Mouse (Mus musculus) midbrain, embryonic 13.5 days (tissue): ENCODE measurements around the gene Abhd17c. TPM values are rescaled to one million over a fixed set of nuclear protein-coding genes. Genes with fewer than 3 reads are reported as not detected.

Experiments used
- ATAC-seq: fragments of 200-750 bp; cut with Nextera tagmentation; 2 replicates; pipeline ENCODE4 v1.8.0; 2017; ENCODE audit warnings: mild to moderate bottlenecking, moderate TSS enrichment, moderate library complexity
- H3K27ac ChIP-seq: fragments of 300-500 bp; sonication (generic); 2 replicates; pipeline ENCODE4 v1.5.1; 2015; ENCODE audit warnings: inconsistent platforms, mild to moderate bottlenecking, moderate library complexity
- H3K27me3 ChIP-seq: fragments of 300-500 bp; sonication (generic); 2 replicates; pipeline ENCODE4 v1.6.1; 2015; ENCODE audit warnings: mild to moderate bottlenecking, inconsistent platforms
- H3K36me3 ChIP-seq: fragments of 300-500 bp; sonication (generic); 2 replicates; pipeline ENCODE4 v1.6.1; 2015; ENCODE audit warnings: mild to moderate bottlenecking, inconsistent platforms
- H3K4me1 ChIP-seq: fragments of 300-500 bp; sonication (generic); replicated peaks from 2 replicates; pipeline ENCODE4 v1.6.1; 2015; ENCODE audit warnings: inconsistent platforms
- H3K4me2 ChIP-seq: fragments of 300-500 bp; sonication (generic); replicated peaks from 2 replicates; pipeline ENCODE4 v1.6.1; 2015; ENCODE audit warnings: moderate library complexity, mild to moderate bottlenecking, inconsistent platforms
- H3K4me3 ChIP-seq: fragments of 300-500 bp; sonication (generic); replicated peaks from 2 replicates; pipeline ENCODE4 v1.5.1; 2015; ENCODE audit warnings: mild to moderate bottlenecking, inconsistent platforms
- H3K9ac ChIP-seq: fragments of 300-500 bp; sonication (generic); replicated peaks from 2 replicates; pipeline ENCODE4 v1.6.1; 2015; ENCODE audit warnings: mild to moderate bottlenecking, inconsistent platforms
- H3K9me3 ChIP-seq: fragments of 300-500 bp; sonication (generic); 2 replicates; pipeline ENCODE4 v1.6.1; 2016; ENCODE audit warnings: mild to moderate bottlenecking, inconsistent platforms
- WGBS: fragments of 180-500 bp; shearing (Covaris S2); methylation state at CpG from one replicate; pipeline ENCODE4 v1.1.7; 2015; 5-methylcytosine and 5-hydroxymethylcytosine counted together
- polyA plus RNA-seq: library from polyadenylated mRNA; unstranded; fragments of >200 nt; fragmentation: Nextera tagmentation; extraction: Ambion mirVana; gene quantifications from 2 replicates; pipeline ENCODE4 v1.2.1, GENCODE M21; 2015

Gene Abhd17c
- polyA plus RNA-seq, 1 experiment from 2014 or later = 22.9 TPM

DNA sequence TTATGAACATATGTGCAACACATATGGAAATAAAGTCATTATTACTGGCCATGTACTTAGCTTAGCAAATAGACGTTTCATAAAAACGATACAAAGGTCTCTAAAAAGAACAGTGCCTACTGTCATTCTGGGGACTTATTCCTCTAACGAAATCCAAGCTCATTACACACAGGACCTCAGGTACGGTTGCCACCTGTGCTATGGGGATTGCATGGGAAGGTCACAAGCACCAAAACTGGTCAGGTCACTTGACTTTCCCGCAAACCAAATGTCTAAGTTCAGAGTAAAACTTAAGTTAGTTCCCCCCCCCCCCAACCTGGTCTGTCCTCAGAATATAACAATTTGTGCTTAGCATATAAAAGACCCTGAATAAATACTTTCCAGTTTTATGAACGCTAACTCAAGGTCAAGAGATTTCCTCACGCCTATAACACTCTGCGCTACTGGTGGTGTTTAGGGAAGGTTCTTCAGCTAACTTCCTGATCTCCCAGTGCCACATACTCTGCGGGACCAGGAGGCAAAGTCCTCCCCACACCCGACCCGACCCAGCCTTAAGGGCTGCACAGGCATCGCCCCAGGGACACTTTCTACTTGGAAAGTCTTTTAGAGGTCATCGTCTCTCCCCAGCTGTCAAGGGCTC lies 1.2 kb downstream of the Abhd17c start:
- 10% methylated on average over 13 of the region's 13 CpGs for WGBS
- H3K27ac ChIP-seq = no peak overlapping the region
- ATAC-seq = no peak
- peak overlapping the region; percentile 96 for H3K9ac ChIP-seq
- H3K27me3 ChIP-seq = no peaks in the 10 kb centered on the region
- peaks cover 59% of the 10 kb centered on the region for H3K4me1 ChIP-seq
- H3K4me3 ChIP-seq = peak overlapping the region; percentile 94
- peak overlapping the region; percentile 98 for H3K4me2 ChIP-seq
- no peaks in the 10 kb centered on the region for H3K9me3 ChIP-seq
- H3K36me3 ChIP-seq = no peaks in the 10 kb centered on the region

DNA sequence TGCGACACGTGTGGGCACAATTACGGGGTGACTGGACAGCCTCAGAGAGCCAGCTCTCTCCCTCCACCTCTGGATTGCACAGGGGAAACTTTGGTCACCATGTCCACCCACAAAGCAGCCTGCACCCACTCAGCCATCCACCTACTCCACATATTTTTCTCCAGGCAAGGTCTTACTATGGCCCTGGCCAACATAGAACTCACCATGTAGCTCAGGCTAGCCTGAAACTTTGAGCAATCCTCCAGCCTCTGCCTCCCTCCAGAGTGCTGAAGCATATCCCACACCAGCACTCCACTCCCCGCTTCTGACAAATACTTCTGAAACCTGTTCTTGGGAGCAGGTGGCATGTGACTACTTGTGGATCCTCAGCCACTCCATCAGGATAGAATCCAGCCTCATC lies 1.9 kb downstream of the Abhd17c start:
- no peak for ATAC-seq
- H3K4me2 ChIP-seq = peak overlapping the region; percentile 98

DNA sequence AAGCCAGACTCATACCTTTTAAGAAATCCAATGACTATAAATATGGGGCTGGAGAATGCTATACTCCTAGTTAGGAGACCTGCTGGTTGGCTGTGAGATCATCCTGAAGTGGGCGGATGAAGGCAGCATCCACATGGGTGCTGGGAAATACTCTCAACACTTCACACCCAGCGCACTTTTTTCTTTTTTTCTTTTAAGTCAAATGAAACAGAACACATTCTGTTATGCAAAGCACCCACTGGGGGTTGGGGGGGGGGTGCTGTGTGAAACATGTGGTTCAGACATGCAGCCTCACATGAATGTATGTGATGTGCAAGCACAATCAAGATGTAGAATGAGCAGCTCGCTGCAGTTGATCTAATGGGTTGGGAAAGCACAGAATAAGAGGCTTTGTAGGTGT lies 2.8 kb downstream of the Abhd17c start:
- peak overlapping the region; percentile 8; the same call in 1 of the 2 replicates for H3K4me3 ChIP-seq
- H3K9me3 ChIP-seq = no peaks in the 10 kb centered on the region
- no peaks in the 10 kb centered on the region for H3K36me3 ChIP-seq
- H3K4me2 ChIP-seq = peak overlapping the region; percentile 98
- no peaks in the 10 kb centered on the region for H3K27me3 ChIP-seq
- no peak for ATAC-seq
- WGBS = 90% methylated on average over 3 of the region's 3 CpGs
- no peak overlapping the region for H3K9ac ChIP-seq
- H3K27ac ChIP-seq = no peak overlapping the region
- H3K4me1 ChIP-seq = peaks cover 74% of the 10 kb centered on the region

More for the DNA sequence above, 1.9 kb downstream of the Abhd17c start:
- Histone ChIP-seq H3K9ac (peak overlapping the region; percentile 96), H3K4me1 (peaks cover 66% of the 10 kb centered on the region), H3K36me3 (no peaks in the 10 kb centered on the region), H3K27me3 (no peaks in the 10 kb centered on the region), H3K27ac (no peak overlapping the region), H3K9me3 (no peaks in the 10 kb centered on the region), H3K4me3 (peak overlapping the region; percentile 94)
- WGBS = 61% methylated on average over 4 of the region's 4 CpGs

DNA sequence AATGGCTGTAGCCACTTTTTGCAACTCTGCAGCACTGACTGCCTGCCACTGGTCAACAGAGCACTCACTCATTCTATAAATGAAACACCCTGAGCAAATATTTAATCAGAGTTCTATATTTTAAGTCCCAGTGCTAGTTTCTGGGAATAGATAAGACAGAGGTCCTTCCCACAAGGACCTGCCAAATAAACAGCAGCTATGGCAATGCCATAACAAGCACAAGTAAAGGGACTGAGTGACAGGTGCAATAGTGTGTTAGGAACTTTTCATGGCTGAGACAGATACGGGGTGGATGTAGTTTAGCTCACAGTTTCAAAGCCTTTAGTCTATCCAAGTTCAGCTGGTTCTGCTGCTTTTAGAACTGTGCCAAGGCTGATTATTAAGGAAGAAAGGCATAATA lies 3.9 kb downstream of the Abhd17c start:
- Histone ChIP-seq H3K4me2 (0 out of 2 replicates have a peak overlapping the region, but pooled peaks have one; percentile 6), H3K27me3 (no peaks in the 10 kb centered on the region), H3K4me3 (no peak overlapping the region), H3K9me3 (no peaks in the 10 kb centered on the region), H3K36me3 (no peaks in the 10 kb centered on the region), H3K9ac (no peak overlapping the region), H3K4me1 (peaks cover 86% of the 10 kb centered on the region), H3K27ac (no peak overlapping the region)
- no peak for ATAC-seq
- 82% methylated on average over 1 of the region's 1 CpGs for WGBS

DNA sequence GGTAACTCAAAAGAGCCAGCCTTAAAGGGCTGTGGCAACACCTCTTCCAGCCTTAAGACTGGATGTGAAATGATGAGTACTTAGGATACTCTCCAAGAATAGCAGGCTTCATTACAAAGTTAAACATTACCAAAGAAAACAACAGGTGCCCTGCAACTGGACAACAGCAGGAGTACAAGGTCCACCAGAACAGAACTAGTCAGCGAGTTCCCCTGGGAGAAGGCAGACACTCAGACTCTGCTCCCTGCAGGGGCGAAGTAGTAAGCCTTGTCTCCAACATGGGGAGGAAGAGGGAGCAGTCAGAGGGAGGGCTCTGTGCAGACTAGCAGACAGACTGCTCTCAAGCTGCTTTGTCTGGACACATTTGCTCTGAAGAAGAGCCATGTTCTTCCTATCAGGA lies 6.1 kb downstream of the Abhd17c start:
- H3K4me1 ChIP-seq = peaks cover 81% of the 10 kb centered on the region
- 63% methylated on average over 2 of the region's 2 CpGs for WGBS
- H3K4me3 ChIP-seq = no peak overlapping the region
- H3K9ac ChIP-seq = no peak overlapping the region
- H3K27ac ChIP-seq = no peak overlapping the region
- H3K9me3 ChIP-seq = no peaks in the 10 kb centered on the region
- no peak for ATAC-seq
- no peaks in the 10 kb centered on the region for H3K27me3 ChIP-seq
- no peaks in the 10 kb centered on the region for H3K36me3 ChIP-seq
- no peak overlapping the region for H3K4me2 ChIP-seq

DNA sequence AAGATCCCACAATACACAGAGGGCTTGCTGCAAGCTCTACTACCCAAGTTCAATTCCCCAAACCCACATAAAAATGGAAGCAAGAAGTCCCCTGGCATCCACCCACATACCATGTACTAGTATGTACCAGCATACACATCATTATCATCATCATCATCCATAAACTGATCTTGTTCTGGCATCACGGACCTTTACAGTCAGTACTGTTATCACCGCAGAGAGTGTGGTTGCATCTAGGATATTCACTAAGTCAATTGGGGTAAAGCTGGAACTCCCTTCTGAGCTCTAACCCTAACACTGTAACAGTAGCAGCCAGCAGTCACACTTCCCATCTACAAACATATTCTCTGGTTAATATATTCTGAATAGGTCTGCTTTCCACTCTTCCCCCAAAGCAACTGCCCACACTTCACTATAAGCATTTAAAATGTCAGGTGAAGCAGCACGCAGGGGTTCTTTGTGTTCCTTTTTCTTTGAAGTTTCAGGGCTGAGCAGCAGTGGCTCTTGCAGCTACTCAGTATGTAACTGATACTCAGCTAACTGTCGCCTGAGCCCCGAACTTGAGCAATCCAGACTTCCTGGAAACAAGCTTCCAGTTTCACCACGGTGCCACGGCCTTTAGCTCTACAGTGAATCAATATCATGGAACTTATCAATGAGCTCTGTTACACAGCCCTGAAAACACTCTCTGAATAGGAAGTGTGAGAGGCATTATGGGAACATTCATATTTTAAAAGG lies 8.8 kb downstream of the Abhd17c start:
- Histone ChIP-seq H3K9ac (no peak overlapping the region), H3K27ac (no peak overlapping the region), H3K36me3 (no peaks in the 10 kb centered on the region), H3K4me3 (no peak overlapping the region), H3K4me2 (no peak overlapping the region), H3K27me3 (no peaks in the 10 kb centered on the region), H3K9me3 (no peaks in the 10 kb centered on the region), H3K4me1 (peaks cover 77% of the 10 kb centered on the region)
- no peak for ATAC-seq
- WGBS = 70% methylated on average over 7 of the region's 7 CpGs

DNA sequence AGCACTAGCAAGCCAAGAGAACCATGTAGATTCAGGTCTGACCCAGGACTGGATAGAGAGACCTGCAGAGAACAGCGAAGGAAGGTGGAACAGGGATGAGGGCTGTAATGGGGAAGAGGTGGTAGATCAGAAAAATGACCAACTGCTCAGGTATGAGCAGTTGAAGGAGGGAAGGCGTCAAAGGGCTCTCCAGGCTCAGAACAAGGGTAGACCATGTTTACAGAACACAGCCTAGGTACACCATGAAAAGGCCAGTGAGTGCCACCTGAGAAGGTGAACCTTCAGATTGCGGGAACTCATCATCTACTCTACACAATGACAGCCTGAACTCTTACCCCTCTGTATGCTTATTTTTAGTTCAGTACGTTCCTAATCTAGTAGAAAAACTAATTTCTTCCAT lies 9.5 kb downstream of the Abhd17c start:
- WGBS = 96% methylated on average over 4 of the region's 4 CpGs
- Histone ChIP-seq H3K9me3 (no peaks in the 10 kb centered on the region), H3K4me2 (no peak overlapping the region), H3K27me3 (no peaks in the 10 kb centered on the region), H3K4me3 (no peak overlapping the region), H3K27ac (no peak overlapping the region), H3K9ac (no peak overlapping the region), H3K4me1 (peaks cover 75% of the 10 kb centered on the region), H3K36me3 (no peaks in the 10 kb centered on the region)
- no peak for ATAC-seq

DNA sequence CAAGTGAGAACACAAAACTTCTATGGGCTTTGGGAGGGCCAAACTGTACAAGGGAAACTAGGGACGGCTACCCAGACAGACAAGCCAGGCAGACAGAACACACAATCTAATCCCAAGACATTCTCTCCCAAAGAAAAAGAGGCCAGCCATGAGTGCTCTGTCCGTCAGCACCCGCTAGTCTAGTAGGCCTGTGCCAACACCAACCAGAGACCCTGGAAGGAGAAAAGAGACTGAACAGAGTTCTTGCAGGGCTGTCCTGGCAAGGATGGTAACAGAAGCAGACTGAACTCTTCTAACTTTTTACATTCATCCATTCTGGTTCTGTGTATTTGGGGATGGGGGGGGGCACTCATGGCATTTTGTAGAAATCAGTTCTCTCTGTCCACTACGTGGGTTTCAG lies 12.1 kb downstream of the Abhd17c start:
- Histone ChIP-seq H3K27ac (no peak overlapping the region), H3K4me2 (no peak overlapping the region), H3K36me3 (no peaks in the 10 kb centered on the region), H3K4me3 (no peak overlapping the region), H3K4me1 (peaks cover 51% of the 10 kb centered on the region), H3K9ac (no peak overlapping the region), H3K9me3 (no peaks in the 10 kb centered on the region), H3K27me3 (no peaks in the 10 kb centered on the region)
- 59% methylated on average over 4 of the region's 4 CpGs for WGBS
- ATAC-seq = no peak

DNA sequence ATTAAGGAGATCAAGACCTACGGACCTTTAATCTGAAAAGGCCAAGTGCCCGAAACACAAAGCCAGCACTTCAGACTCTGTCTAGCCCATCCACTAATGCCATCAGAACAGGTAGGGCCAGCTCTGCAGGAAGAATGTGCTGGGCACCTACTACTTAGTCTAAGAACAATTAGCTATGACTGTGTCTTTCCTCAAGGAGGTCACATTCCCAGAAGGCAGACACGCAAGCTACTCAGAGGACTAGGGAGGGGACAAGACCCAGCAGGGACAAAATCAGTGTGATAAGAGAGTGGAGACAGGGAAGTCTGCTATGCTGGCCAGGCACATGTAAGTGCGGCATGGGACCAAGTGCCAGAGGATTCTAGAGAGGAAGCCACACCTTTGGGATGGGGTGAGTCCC lies 13.0 kb downstream of the Abhd17c start:
- H3K36me3 ChIP-seq = no peaks in the 10 kb centered on the region
- peaks cover 43% of the 10 kb centered on the region for H3K4me1 ChIP-seq
- no peak overlapping the region for H3K27ac ChIP-seq
- H3K4me2 ChIP-seq = no peak overlapping the region
- 49% methylated on average over 4 of the region's 4 CpGs for WGBS
- H3K9me3 ChIP-seq = no peaks in the 10 kb centered on the region
- H3K4me3 ChIP-seq = no peak overlapping the region
- H3K27me3 ChIP-seq = no peaks in the 10 kb centered on the region
- no peak overlapping the region for H3K9ac ChIP-seq
- ATAC-seq = no peak

DNA sequence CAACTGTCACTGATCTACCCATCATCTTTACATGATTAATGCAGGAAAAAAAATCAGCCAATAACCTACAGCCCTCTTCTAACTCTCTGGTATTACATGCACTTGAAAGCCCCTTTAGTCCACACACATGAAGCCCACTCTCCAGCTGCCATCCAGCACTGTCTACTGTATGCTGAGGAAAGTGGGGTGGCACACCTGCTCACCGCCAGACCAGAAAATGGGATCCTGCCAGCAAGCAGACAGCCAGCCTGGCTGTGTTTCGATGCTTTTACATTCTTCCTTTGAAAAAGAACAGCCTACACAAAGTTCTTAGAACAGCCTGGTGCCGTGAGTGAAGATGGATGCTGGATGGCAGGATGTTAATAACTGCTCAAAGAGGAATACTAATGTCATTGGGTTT lies 13.9 kb downstream of the Abhd17c start:
- Histone ChIP-seq H3K27me3 (no peaks in the 10 kb centered on the region), H3K36me3 (no peaks in the 10 kb centered on the region), H3K27ac (no peak overlapping the region), H3K9me3 (no peaks in the 10 kb centered on the region), H3K9ac (no peak overlapping the region), H3K4me1 (peaks cover 33% of the 10 kb centered on the region), H3K4me3 (no peak overlapping the region), H3K4me2 (no peak overlapping the region)
- 66% methylated on average over 3 of the region's 3 CpGs for WGBS
- ATAC-seq = peak; percentile 61; the same call in 1 of the 2 replicates

DNA sequence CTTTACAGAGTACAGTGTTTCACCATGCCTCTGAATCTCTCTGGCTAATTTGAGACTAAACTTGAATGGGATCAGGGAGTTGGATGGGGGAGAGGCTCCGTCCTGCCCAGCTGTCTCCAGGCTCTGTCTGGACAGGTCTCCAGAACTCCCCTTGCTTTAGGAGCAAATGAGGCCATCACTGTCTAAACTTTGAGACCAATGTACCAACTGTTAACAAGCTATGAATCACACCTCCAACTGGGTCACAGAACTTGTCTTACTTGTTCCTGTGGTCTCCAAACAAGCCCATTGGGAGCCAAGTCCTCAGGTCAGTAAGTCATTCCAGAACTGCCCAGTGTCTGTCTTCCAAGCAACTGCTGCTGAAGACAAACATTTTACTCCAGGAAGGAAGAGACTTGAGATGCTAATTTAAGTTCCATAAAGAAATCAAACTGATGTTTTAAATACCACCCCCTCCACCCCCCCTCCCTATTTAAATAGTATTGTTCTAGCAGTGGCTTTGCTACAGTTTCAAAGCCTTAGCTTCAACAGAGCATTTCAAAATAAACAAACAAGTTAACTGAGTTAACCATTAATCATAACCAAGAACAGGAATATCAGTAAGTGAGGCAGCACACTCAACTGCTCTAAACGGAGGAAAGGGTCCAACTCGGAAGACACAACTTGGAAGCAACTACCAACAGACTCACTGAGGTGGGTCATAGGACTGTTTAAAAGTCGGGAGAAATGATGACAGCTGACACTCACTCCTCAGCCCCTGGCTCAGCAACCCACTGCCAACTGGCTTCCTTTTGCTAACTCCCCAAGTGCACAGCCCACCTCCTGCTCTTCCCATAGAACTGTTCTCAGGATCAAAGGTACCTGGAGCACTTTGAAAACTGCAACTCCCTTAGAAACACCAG lies 15.6 kb downstream of the Abhd17c start:
- Histone ChIP-seq H3K36me3 (no peaks in the 10 kb centered on the region), H3K9me3 (no peaks in the 10 kb centered on the region), H3K27ac (no peak overlapping the region), H3K4me2 (no peak overlapping the region), H3K4me1 (peaks cover 36% of the 10 kb centered on the region), H3K4me3 (no peak overlapping the region), H3K9ac (no peak overlapping the region), H3K27me3 (no peaks in the 10 kb centered on the region)
- no peak for ATAC-seq
- WGBS = 83% methylated on average over 4 of the region's 4 CpGs

DNA sequence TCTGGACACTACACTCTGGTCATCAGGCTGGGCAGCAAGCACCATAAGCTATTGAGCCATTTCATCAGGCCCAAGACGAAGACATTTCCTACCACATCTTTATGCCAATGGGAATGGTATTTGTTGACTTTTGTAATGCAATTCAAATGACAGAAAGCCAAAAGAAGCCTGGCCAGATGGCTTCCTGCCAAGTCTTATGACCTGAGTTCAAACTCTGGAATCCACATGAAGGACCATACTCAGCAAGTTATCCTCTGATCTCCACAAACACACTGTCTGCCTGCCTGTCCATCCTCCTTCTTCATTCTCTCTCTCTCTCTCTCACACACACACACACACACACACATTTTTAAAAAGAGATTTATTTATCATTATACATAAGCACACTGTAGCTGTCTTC lies 19.0 kb downstream of the Abhd17c start:
- 76% methylated on average over 1 of the region's 1 CpGs for WGBS
- no peak overlapping the region for H3K9ac ChIP-seq

More for the DNA sequence above, 19.0 kb downstream of the Abhd17c start:
- H3K27ac ChIP-seq = no peak overlapping the region
- no peaks in the 10 kb centered on the region for H3K36me3 ChIP-seq
- peaks cover 21% of the 10 kb centered on the region for H3K4me1 ChIP-seq
- no peak overlapping the region for H3K4me2 ChIP-seq
- no peaks in the 10 kb centered on the region for H3K9me3 ChIP-seq
- H3K4me3 ChIP-seq = no peak overlapping the region
- no peaks in the 10 kb centered on the region for H3K27me3 ChIP-seq
- ATAC-seq = no peak
